Mouse (Mus musculus): ENCODE measurements at regions not wholly inside any gene's neighbourhood (a gene's known extent, or its start where the extent isn't known, plus 50 kb on each side); places are given as distances from the start of the nearest gene placed in this dataset.
A peak's percentile ranks its signal among the peaks of the same experiment; 100 is the strongest.

- peak; percentile 7 for DNase-seq (ENCODE audit: low read depth, low spot score)
Measured at GRCm38 (mm10) chr8:73767233-73767632, 413.9 kb upstream of the Large1 start.

- DNase-seq (ENCODE audit: low read depth, low spot score), result no peak
Measured at GRCm38 (mm10) chr8:73758771-73759170, 405.4 kb upstream of the Large1 start.

GRCm38 (mm10) chr8:73750571-73750970 lies 397.2 kb upstream of the Large1 start:
- DNase-seq (ENCODE audit: low read depth, low spot score), result no peak

- no peak for DNase-seq (ENCODE audit: low read depth, low spot score)
Measured at GRCm38 (mm10) chr8:73706857-73707256, 353.5 kb upstream of the Large1 start.
